Mouse (Mus musculus) intestine, postnatal 0 days (tissue): Measurements from ENCODE around the gene Vmn2r38. TPM values are rescaled to one million over a fixed set of nuclear protein-coding genes. Genes with fewer than 3 reads are reported as not detected.
"Not testable (repeated sequence)": the region's sequence is repeated elsewhere in the genome, so short reads cannot be mapped to it uniquely, and the experiment has no call there.

Source experiments
- ATAC-seq: fragments of 200-750 bp; cut with Nextera tagmentation; 2 replicates; pipeline ENCODE4 v1.8.0; 2017; ENCODE audit warnings: mild to moderate bottlenecking, moderate TSS enrichment, moderate library complexity
- H3K27ac ChIP-seq: fragments of 300-500 bp; sonication (generic); 2 replicates; pipeline ENCODE4 v1.5.1; 2014; ENCODE audit warnings: mild to moderate bottlenecking, low read depth, low read length, moderate library complexity
- H3K27me3 ChIP-seq: fragments of 300-500 bp; sonication (generic); replicated peaks from 2 replicates; pipeline ENCODE4 v1.6.1; 2014; ENCODE audit warnings: low read length, mixed read lengths; ENCODE audit not compliant: control insufficient read depth, insufficient read depth
- H3K36me3 ChIP-seq: fragments of 300-500 bp; sonication (generic); 2 replicates; pipeline ENCODE4 v1.6.1; 2014; ENCODE audit warnings: mild to moderate bottlenecking, moderate library complexity; ENCODE audit not compliant: control insufficient read depth, insufficient read depth
- H3K4me1 ChIP-seq: fragments of 300-500 bp; sonication (generic); replicated peaks from 2 replicates; pipeline ENCODE4 v1.6.1; 2014; ENCODE audit warnings: antibody characterized with exemption, low read length, mixed read lengths; ENCODE audit not compliant: control insufficient read depth, insufficient read depth
- H3K4me2 ChIP-seq: fragments of 300-500 bp; sonication (generic); replicated peaks from 2 replicates; pipeline ENCODE4 v1.6.1; 2014; ENCODE audit warnings: low read depth, mild to moderate bottlenecking, moderate library complexity
- H3K4me3 ChIP-seq: fragments of 300-500 bp; sonication (generic); 2 replicates; pipeline ENCODE4 v1.5.1; 2014; ENCODE audit warnings: low read depth, low read length
- H3K9ac ChIP-seq: fragments of 300-500 bp; sonication (generic); 2 replicates; pipeline ENCODE4 v1.6.1; 2014; ENCODE audit warnings: mild to moderate bottlenecking, low read depth, low read length
- H3K9me3 ChIP-seq: fragments of 300-500 bp; sonication (generic); 2 replicates; pipeline ENCODE4 v1.6.1; 2016; ENCODE audit warnings: mixed run types; ENCODE audit not compliant: control insufficient read depth
- WGBS: fragments of 180-500 bp; shearing (Covaris S2); extraction: QIAGEN DNeasy Blood & Tissue Kit; methylation state at CpG from one replicate; pipeline ENCODE4 v1.1.7; 2014; 5-methylcytosine and 5-hydroxymethylcytosine counted together
- polyA plus RNA-seq: library from polyadenylated mRNA; unstranded; fragments of >200 nt; fragmentation: Nextera tagmentation; extraction: Ambion mirVana; gene quantifications from 2 replicates; pipeline ENCODE4 v1.2.1, GENCODE M21; 2015

Gene Vmn2r38
- polyA plus RNA-seq = not detected in 2 replicates

GRCm38 (mm10) chr7:9097781-9098180 lies at the start of gene Vmn2r38:
Gene Vmn2r38, minus strand, starts transcription at chr7:9097881.
- not testable (repeated sequence) for H3K27me3 ChIP-seq, H3K4me3 ChIP-seq, H3K9ac ChIP-seq, H3K4me1 ChIP-seq, H3K36me3 ChIP-seq, H3K27ac ChIP-seq, H3K9me3 ChIP-seq, ATAC-seq, H3K4me2 ChIP-seq

GRCm38 (mm10) chr7:9065353-9065752 lies 32.3 kb downstream of the Vmn2r38 start:
- ATAC-seq = not testable (repeated sequence)
- 69% methylated on average over 4 of the region's 4 CpGs for WGBS

GRCm38 (mm10) chr7:9030698-9031097 lies 67.0 kb downstream of the Vmn2r38 start, which contains the start of gene Vmn2r39:
Gene Vmn2r39, minus strand, starts transcription at chr7:9030798.
- H3K9ac ChIP-seq, H3K27ac ChIP-seq, H3K36me3 ChIP-seq, H3K4me3 ChIP-seq, H3K27me3 ChIP-seq, H3K9me3 ChIP-seq, H3K4me2 ChIP-seq, H3K4me1 ChIP-seq, ATAC-seq: not testable (repeated sequence)

More at GRCm38 (mm10) chr7:9065353-9065752, 32.3 kb downstream of the Vmn2r38 start:
- H3K9ac ChIP-seq, H3K9me3 ChIP-seq, H3K4me3 ChIP-seq, H3K36me3 ChIP-seq, H3K4me2 ChIP-seq, H3K4me1 ChIP-seq, H3K27ac ChIP-seq, H3K27me3 ChIP-seq: not testable (repeated sequence)

Other genes starting within 250 kb of the Vmn2r38 start
- not detected in 2 replicates for gene Vmn2r40, start 166.4 kb downstream of the Vmn2r38 start, polyA plus RNA-seq
- not detected in 2 replicates for gene Vmn2r39, start 67.1 kb downstream of the Vmn2r38 start, polyA plus RNA-seq
- not detected in 2 replicates for gene Vmn2r37, start 125.8 kb upstream of the Vmn2r38 start, polyA plus RNA-seq